Mouse (Mus musculus): ENCODE measurements around the gene Ilk.

Ilk gene

GRCm38 (mm10) chr7:105787285-105788140, 51.1 kb downstream of the Ilk start, which contains the start of gene Dchs1:
TSS of gene Dchs1 (minus strand) at chr7:105787654.
- peak; percentile 43 for DNase-seq

- DNase-seq, result no peak
Measured at GRCm38 (mm10) chr7:105791147-105791546, 54.8 kb downstream of the Ilk start.

Data from lung, postnatal 10 days (tissue).